Comparison of ENCODE assay signal across 9 mouse cellular contexts in the genomic region with DNA sequence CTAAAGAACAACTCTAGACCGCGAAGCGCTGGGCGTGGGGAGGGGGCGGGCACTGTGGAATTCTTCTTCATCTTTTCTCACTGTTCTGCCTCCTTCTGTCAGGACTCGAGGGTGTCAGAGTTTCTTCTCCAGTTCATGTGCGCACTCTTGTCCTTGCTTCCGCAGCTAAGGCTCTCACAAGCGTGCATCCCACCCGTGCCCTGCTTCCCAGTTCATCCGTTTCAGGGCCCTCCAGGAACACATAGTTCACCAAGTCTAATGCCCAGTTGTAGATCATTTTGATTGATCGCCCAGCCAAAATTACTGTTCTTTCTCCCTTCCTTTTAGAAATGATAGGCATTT. TPM values are rescaled to one million over a fixed set of nuclear protein-coding genes. Genes with fewer than 3 reads are reported as not detected.
A peak's percentile ranks its signal among the peaks of the same experiment; 100 is the strongest.
DNase-seq lines count a peak whose midpoint lies in the region; ATAC-seq and TF ChIP-seq lines count a peak whose summit lies in the region.
"Had no signal": no experiment of that assay in that cellular context is flagged by ENCODE, and none has a peak within 500 bp of the region (broad histone marks: within the 10 kb centered on the region; RNA-seq: fewer than 3 reads in every experiment).

No protein-coding gene starts in this region.

- H3K36me3 ChIP-seq in heart, adult 2 months (ENCODE audit: control insufficient read depth, insufficient read depth, low read length), result no peaks in the 10 kb centered on the region
- H3K36me3 ChIP-seq in CH12.LX (replicated peaks in 1 of 2; ENCODE audit: control insufficient read depth in 1 of 2, insufficient read depth in 1 of 2, low read length in 1 of 2), result peaks cover 28 to 36% of the 10 kb centered on the region in 2 experiments
- H3K36me3 ChIP-seq in forebrain, embryonic 13.5 days (ENCODE audit: poor library complexity, severe bottlenecking), result peaks cover 30% of the 10 kb centered on the region
- H3K36me3 ChIP-seq in liver, embryonic 15.5 days (replicated peaks), result peaks cover 24% of the 10 kb centered on the region

- H3K9ac ChIP-seq in heart, adult 2 months (ENCODE audit: low read depth, low read length), result peak overlapping the region; percentile 87
- peak overlapping the region; percentile 92 for H3K9ac ChIP-seq in CH12.LX (ENCODE audit: insufficient read depth, low read depth)
- H3K9ac ChIP-seq in forebrain, embryonic 13.5 days, result peak overlapping the region; percentile 76
- H3K9ac ChIP-seq in liver, embryonic 15.5 days, result no peak overlapping the region

- dilution Hi-C loops in CH12.LX (cut with MboI; ENCODE audit: extremely low pct_ligation_motif_present, extremely low pct_unique_long_range_greater_than_20kb, low sequenced_read_pairs), result no loop called here

- peak; percentile 1; the same call in 1 of the 2 replicates for TF ChIP-seq POLR2A in heart, adult 2 months (IDR thresholded peaks at IDR 0.05; ENCODE audit: insufficient read depth, low read depth, low read length)
- TF ChIP-seq POLR2A in CH12.LX (IDR thresholded peaks at IDR 0.05; ENCODE audit: low read depth, low read length), result no peak

- WGBS in heart, adult 2 months, result 5% methylated on average over 12 of the region's 12 CpGs
- WGBS in forebrain, embryonic 13.5 days, result 5% methylated on average over 12 of the region's 12 CpGs
- 9% methylated on average over 12 of the region's 12 CpGs for WGBS in liver, embryonic 15.5 days (ENCODE audit: insufficient replicate concordance)

- peak; percentile 48; the same call in 1 of the 2 replicates for ATAC-seq in forebrain, embryonic 13.5 days
- no peak for ATAC-seq in liver, embryonic 15.5 days (ENCODE audit: insufficient read depth)

- H3K27me3 ChIP-seq in heart, adult 2 months (ENCODE audit: control insufficient read depth, insufficient read depth, low read length), result no peaks in the 10 kb centered on the region
- H3K27me3 ChIP-seq in CH12.LX (replicated peaks), result no peaks in the 10 kb centered on the region
- H3K27me3 ChIP-seq in forebrain, embryonic 13.5 days, result no peaks in the 10 kb centered on the region
- peaks cover 13% of the 10 kb centered on the region for H3K27me3 ChIP-seq in liver, embryonic 15.5 days

- intact Hi-C loops in heart, adult 2 months (cut with DNase I), result no loop called here
- intact Hi-C loops in heart, postnatal 10 days (cut with DNase I), result no loop called here

- no peak for DNase-seq in heart, adult 2 months
- DNase-seq in heart, postnatal 10 days, result no peak
- DNase-seq in CH12.LX (ENCODE audit: extremely low read depth), result no peak
- no peak for DNase-seq in urinary bladder, postnatal 14 days (ENCODE audit: low spot score)
- no peak for DNase-seq in adrenal gland, adult (ENCODE audit: inconsistent age in 2 of 2, low spot score in 1 of 2)
- DNase-seq in adrenal gland, postnatal 14 days, result no peak

- H3K4me2 ChIP-seq in CH12.LX (ENCODE audit: insufficient read depth, low read depth, poor library complexity, severe bottlenecking), result peak overlapping the region; percentile 68
- peak overlapping the region; percentile 81 for H3K4me2 ChIP-seq in forebrain, embryonic 13.5 days
- H3K4me2 ChIP-seq in liver, embryonic 15.5 days, result peak overlapping the region; percentile 81

- H3K4me1 ChIP-seq in heart, adult 2 months (ENCODE audit: control insufficient read depth, insufficient read depth, low read length), result peaks cover 1% of the 10 kb centered on the region; the same call in 1 of the 2 replicates
- H3K4me1 ChIP-seq in CH12.LX (ENCODE audit: control insufficient read depth in 1 of 2, insufficient read depth in 2 of 2), result peaks cover 13 to 31% of the 10 kb centered on the region in 2 experiments; a peak in 3 of 4 replicates
- peaks cover 21% of the 10 kb centered on the region for H3K4me1 ChIP-seq in forebrain, embryonic 13.5 days
- peaks cover 28% of the 10 kb centered on the region for H3K4me1 ChIP-seq in liver, embryonic 15.5 days (replicated peaks)

- peak overlapping the region; percentile 62 for H3K4me3 ChIP-seq in heart, adult 2 months
- H3K4me3 ChIP-seq in CH12.LX (replicated peaks in 1 of 3; ENCODE audit: low read depth in 2 of 3, low read length in 2 of 3, poor library complexity in 1 of 3), result peak overlapping the region; percentile 73 to 82 (median 73)
- peak overlapping the region; percentile 47 for H3K4me3 ChIP-seq in forebrain, embryonic 13.5 days
- peak overlapping the region; percentile 51 for H3K4me3 ChIP-seq in liver, embryonic 15.5 days (replicated peaks)

- TF ChIP-seq RAD21 in CH12.LX (IDR thresholded peaks at IDR 0.05; ENCODE audit: low read depth, low read length), result no peak

- peak overlapping the region; percentile 89 for H3K27ac ChIP-seq in heart, adult 2 months
- peak overlapping the region; percentile 75 for H3K27ac ChIP-seq in CH12.LX (ENCODE audit: insufficient read depth, low read depth)
- H3K27ac ChIP-seq in forebrain, embryonic 13.5 days, result 0 out of 2 replicates have a peak overlapping the region, but pooled peaks have one; percentile 4
- H3K27ac ChIP-seq in liver, embryonic 15.5 days (replicated peaks), result no peak overlapping the region

- no peaks in the 10 kb centered on the region for H3K9me3 ChIP-seq in CH12.LX (replicated peaks; ENCODE audit: low read length)
- no peaks in the 10 kb centered on the region for H3K9me3 ChIP-seq in forebrain, embryonic 13.5 days (replicated peaks)
- H3K9me3 ChIP-seq in liver, embryonic 15.5 days (replicated peaks), result no peaks in the 10 kb centered on the region

- no peaks in the 10 kb centered on the region for H3K79me2 ChIP-seq in heart, adult 2 months (replicated peaks; ENCODE audit: control insufficient read depth, insufficient read depth, low read length)
- no peaks in the 10 kb centered on the region for H3K79me2 ChIP-seq in CH12.LX (replicated peaks; ENCODE audit: control insufficient read depth, extremely low read depth, insufficient read depth, poor library complexity, severe bottlenecking)

- in situ Hi-C loops in CH12.LX (cut with MboI; ENCODE audit: low pct_ligation_motif_present, low pct_unique_long_range_greater_than_20kb, low sequenced_read_pairs), result no loop called here

- TF ChIP-seq EP300 in heart, adult 2 months (IDR thresholded peaks at IDR 0.05; ENCODE audit: insufficient read depth, low read depth, low read length), result no peak
- no peak for TF ChIP-seq EP300 in CH12.LX (IDR thresholded peaks at IDR 0.05; ENCODE audit: low read length)

- no peak for TF ChIP-seq CTCF in heart, adult 2 months (IDR thresholded peaks at IDR 0.05)
- TF ChIP-seq CTCF in CH12.LX (conservative IDR thresholded peaks at IDR 0.05 in 1 of 2, IDR thresholded peaks at IDR 0.05 in 1 of 2; ENCODE audit: low read depth in 2 of 2, low read length in 2 of 2), result no peak

TF ChIP-seq in CH12.LX, 34 proteins besides CTCF, POLR2A, EP300 and RAD21 (continues in another document):
- TF ChIP-seq CHD1 (IDR thresholded peaks at IDR 0.05; ENCODE audit: low read depth, low read length), result 0 out of 2 replicates have a peak, but pooled peaks have one; percentile 22
- TF ChIP-seq ZC3H11A (IDR thresholded peaks at IDR 0.05; ENCODE audit: low read depth, low read length), result no peak
- TF ChIP-seq MAX (IDR thresholded peaks at IDR 0.05; ENCODE audit: low read length), result no peak; the same call in 1 of the 2 replicates

RNA-seq across cellular contexts. Expression of gene Sdr39u1, which starts 0.3 kb away (rescaled TPM):
- 100 to 1,000 TPM; 112 to 127 TPM for total RNA-seq in heart, adult 2 months (2021)
- 142 and 156 TPM in 2 replicates for polyA plus RNA-seq in heart, adult 2 months (2012; rRNA removed)
- 10 to 100 TPM; 73.2 to 79.9 TPM for total RNA-seq in heart, postnatal 10 days (2021)
- total RNA-seq in CH12.LX (2012; rRNA removed) (66.7 and 77.6 TPM in 2 replicates), CH12.LX (2014; rRNA removed) (61.4 and 66.0 TPM in 2 replicates)
- polyA plus RNA-seq in CH12.LX (2012; ENCODE audit: insufficient read length, low read depth), result 73.2 and 90.8 TPM in 2 replicates
- 71.0 and 72.3 TPM in 2 replicates for polyA plus RNA-seq in forebrain, embryonic 13.5 days (2015; fragmentation: Nextera tagmentation; extraction: Ambion mirVana)
- polyA plus RNA-seq in liver, embryonic 15.5 days (2015; fragmentation: Nextera tagmentation; extraction: Ambion mirVana), result 12.8 and 15.5 TPM in 2 replicates
- total RNA-seq in adrenal gland, postnatal 14 days (2021), result 83.3 and 100 TPM in 2 replicates

RNA-seq across cellular contexts. Expression of gene Khnyn, which starts 15.6 kb away (rescaled TPM):
- 10 to 100 TPM in 1 of 2 experiments, 1 to 10 TPM in 1; 8.8 to 11.6 TPM for total RNA-seq in heart, adult 2 months (2021)
- 9.3 and 13.3 TPM in 2 replicates for polyA plus RNA-seq in heart, adult 2 months (2012; rRNA removed)
- 10 to 100 TPM; 12.5 to 13.1 TPM for total RNA-seq in heart, postnatal 10 days (2021)
- total RNA-seq in CH12.LX (2012; rRNA removed) (32.8 and 50.6 TPM in 2 replicates), CH12.LX (2014; rRNA removed) (31.1 and 35.8 TPM in 2 replicates)
- 29.8 and 31.8 TPM in 2 replicates for polyA plus RNA-seq in CH12.LX (2012; ENCODE audit: insufficient read length, low read depth)
- polyA plus RNA-seq in forebrain, embryonic 13.5 days (2015; fragmentation: Nextera tagmentation; extraction: Ambion mirVana), result 9.6 and 10.8 TPM in 2 replicates
- polyA plus RNA-seq in liver, embryonic 15.5 days (2015; fragmentation: Nextera tagmentation; extraction: Ambion mirVana), result 8.6 and 10.1 TPM in 2 replicates
- total RNA-seq in adrenal gland, postnatal 14 days (2021), result 19.2 and 23.8 TPM in 2 replicates

RNA-seq across cellular contexts. Expression of gene Cbln3, which starts 16.2 kb away (rescaled TPM):
- under 1 TPM in 1 of 2 experiments, not detected in 1; 0.18 TPM for total RNA-seq in heart, adult 2 months (2021)
- 0.06 TPM in 2 replicates for polyA plus RNA-seq in heart, adult 2 months (2012; rRNA removed)
- under 1 TPM; 0.22 to 0.38 TPM for total RNA-seq in heart, postnatal 10 days (2021)
- total RNA-seq in CH12.LX (2012; rRNA removed), result 0.08 and 0.17 TPM in 2 replicates
- total RNA-seq in CH12.LX (2014; rRNA removed), result 0.14 and 0.26 TPM in 2 replicates
- 0.14 and 0.24 TPM in 2 replicates for polyA plus RNA-seq in CH12.LX (2012; ENCODE audit: insufficient read length, low read depth)
- polyA plus RNA-seq in forebrain, embryonic 13.5 days (2015; fragmentation: Nextera tagmentation; extraction: Ambion mirVana), result 0.08 and 0.18 TPM in 2 replicates
- polyA plus RNA-seq in liver, embryonic 15.5 days (2015; fragmentation: Nextera tagmentation; extraction: Ambion mirVana), result 0.20 and 0.31 TPM in 2 replicates
- 0.11 and 0.34 TPM in 2 replicates for total RNA-seq in adrenal gland, postnatal 14 days (2021)
- total RNA-seq: neutrophil, adult 5-6 weeks had no signal

RNA-seq across cellular contexts. Expression of gene Cma1, which starts 44.1 kb away (rescaled TPM):
- total RNA-seq in heart, adult 2 months (2021), result 1 to 10 TPM; 1.3 to 1.8 TPM
- 2.1 and 2.5 TPM in 2 replicates for polyA plus RNA-seq in heart, adult 2 months (2012; rRNA removed)
- total RNA-seq in heart, postnatal 10 days (2021), result 1 to 10 TPM; 5.2 to 6.8 TPM
- total RNA-seq in CH12.LX (2012; rRNA removed) (not detected in 2 replicates), CH12.LX (2014; rRNA removed) (not detected in 2 replicates)
- polyA plus RNA-seq in CH12.LX (2012; ENCODE audit: insufficient read length, low read depth), result not detected in 2 replicates
- polyA plus RNA-seq in forebrain, embryonic 13.5 days (2015; fragmentation: Nextera tagmentation; extraction: Ambion mirVana), result not detected in 2 replicates
- 0.36 and 0.47 TPM in 2 replicates for polyA plus RNA-seq in liver, embryonic 15.5 days (2015; fragmentation: Nextera tagmentation; extraction: Ambion mirVana)
- 4.3 and 5.9 TPM in 2 replicates for total RNA-seq in adrenal gland, postnatal 14 days (2021)

RNA-seq across cellular contexts. Expression of gene Nynrin, which starts 46.6 kb away (rescaled TPM):
- 1 to 10 TPM; 6.2 to 6.8 TPM for total RNA-seq in heart, adult 2 months (2021)
- 3.5 and 3.8 TPM in 2 replicates for polyA plus RNA-seq in heart, adult 2 months (2012; rRNA removed)
- total RNA-seq in heart, postnatal 10 days (2021), result 10 to 100 TPM; 24.1 to 27.6 TPM
- under 0.01 and 0.04 TPM in 2 replicates for total RNA-seq in CH12.LX (2012; rRNA removed)
- total RNA-seq in CH12.LX (2014; rRNA removed), result not detected in 2 replicates
- 0.04 and 0.10 TPM in 2 replicates for polyA plus RNA-seq in CH12.LX (2012; ENCODE audit: insufficient read length, low read depth)
- polyA plus RNA-seq in forebrain, embryonic 13.5 days (2015; fragmentation: Nextera tagmentation; extraction: Ambion mirVana), result 9.3 and 12.4 TPM in 2 replicates
- 2.0 and 2.1 TPM in 2 replicates for polyA plus RNA-seq in liver, embryonic 15.5 days (2015; fragmentation: Nextera tagmentation; extraction: Ambion mirVana)
- total RNA-seq in adrenal gland, postnatal 14 days (2021), result 14.1 and 18.8 TPM in 2 replicates
